Mouse (Mus musculus) liver, adult (tissue): ENCODE data around the gene Tox4.
A peak's percentile ranks its signal among the peaks of the same experiment; 100 is the strongest.

Experiments used
- GATA4 ChIP-seq: IDR thresholded peaks from 2 replicates; pipeline ENCODE4 v1.6.1; 2014; ENCODE audit warnings: mild to moderate bottlenecking, low read length; ENCODE audit not compliant: insufficient replicate concordance

Gene Tox4

GRCm38 (mm10) chr14:52278932-52279746 lies at the start of gene Tox4, which contains the start of gene Rab2b:
Gene Tox4, plus strand, starts transcription at chr14:52279146.
Gene Rab2b, minus strand, starts transcription at chr14:52279545.
- peak; percentile 51; the same call in 1 of the 2 replicates for TF ChIP-seq GATA4

- TF ChIP-seq GATA4: no peak
Observed at GRCm38 (mm10) chr14:52232249-52232648, 46.7 kb upstream of the Tox4 start.

- no peak for TF ChIP-seq GATA4
Observed at GRCm38 (mm10) chr14:52235165-52235564, 43.8 kb upstream of the Tox4 start.

GRCm38 (mm10) chr14:52236216-52236615 lies 42.7 kb upstream of the Tox4 start:
- no peak for TF ChIP-seq GATA4

GRCm38 (mm10) chr14:52244041-52244689 lies 34.8 kb upstream of the Tox4 start:
- no peak for TF ChIP-seq GATA4

GRCm38 (mm10) chr14:52244690-52245042 lies 34.3 kb upstream of the Tox4 start:
- no peak for TF ChIP-seq GATA4

- no peak for TF ChIP-seq GATA4
Observed at GRCm38 (mm10) chr14:52246129-52246528, 32.8 kb upstream of the Tox4 start.

- no peak for TF ChIP-seq GATA4
Observed at GRCm38 (mm10) chr14:52256311-52257175, 22.4 kb upstream of the Tox4 start.

GRCm38 (mm10) chr14:52257484-52258213 lies 21.3 kb upstream of the Tox4 start, which contains the start of gene Chd8:
Gene Chd8, minus strand, starts transcription at chr14:52257780.
- TF ChIP-seq GATA4: peak; percentile 87; the same call in 1 of the 2 replicates

- no peak for TF ChIP-seq GATA4
Observed at GRCm38 (mm10) chr14:52272781-52273180, 6.2 kb upstream of the Tox4 start.

GRCm38 (mm10) chr14:52277210-52277609 lies 1.7 kb upstream of the Tox4 start:
- no peak for TF ChIP-seq GATA4

- TF ChIP-seq GATA4: no peak
Observed at GRCm38 (mm10) chr14:52279747-52280120, 788 bp downstream of the Tox4 start.

- no peak for TF ChIP-seq GATA4
Observed at GRCm38 (mm10) chr14:52283629-52284028, 4.7 kb downstream of the Tox4 start.

- no peak for TF ChIP-seq GATA4
Observed at GRCm38 (mm10) chr14:52284191-52284590, 5.2 kb downstream of the Tox4 start.

GRCm38 (mm10) chr14:52295558-52296264 lies 16.8 kb downstream of the Tox4 start:
- TF ChIP-seq GATA4: no peak
